Mouse (Mus musculus) effector memory CD4-positive, alpha-beta T cell, adult 5 months (primary cell): ENCODE measurements around the gene Glb1. TPM values are rescaled to one million over a fixed set of nuclear protein-coding genes. Genes with fewer than 3 reads are reported as not detected.

ENCODE experiments used
- polyA plus RNA-seq: library from polyadenylated mRNA; unstranded; fragments of 100-300 nt; shearing (Covaris generic); gene quantifications from one replicate; pipeline ENCODE4 v1.2.1, GENCODE M21; 2017

Gene Glb1
- 16.4 TPM for polyA plus RNA-seq

GRCm38 (mm10) chr9:114400949-114401684 is at the start of gene Glb1, which contains the start of gene Tmppe:
Glb1 (plus strand) TSS chr9:114401076.
Tmppe (plus strand) TSS chr9:114401105.

GRCm38 (mm10) chr9:114389905-114390748 is 10.7 kb upstream of the Glb1 start, which contains the start of gene Crtap:
Crtap (minus strand) TSS chr9:114390675.

GRCm38 (mm10) chr9:114504816-114505215 is 103.9 kb downstream of the Glb1 start, which contains the start of gene Ccr4:
Ccr4 (minus strand) TSS chr9:114504916.

GRCm38 (mm10) chr9:114515364-114515763 is 114.5 kb downstream of the Glb1 start, which contains the start of gene C130032M10Rik:
C130032M10Rik (plus strand) TSS chr9:114515697.

Other genes with a start within 250 kb of the Glb1 start
- 19.6 TPM for gene Bcl2a1c, start 70.9 kb upstream of the Glb1 start, polyA plus RNA-seq
- 6.4 TPM for gene Crtap, start 10.4 kb upstream of the Glb1 start, polyA plus RNA-seq
- 13.2 TPM for gene Tmppe, start within 50 bp of the Glb1 start, polyA plus RNA-seq
- gene Ccr4, start 103.8 kb downstream of the Glb1 start, polyA plus RNA-seq, result 1.5 TPM
- not detected for gene C130032M10Rik, start 114.6 kb downstream of the Glb1 start, polyA plus RNA-seq
- gene Trim71, start 163.3 kb downstream of the Glb1 start, polyA plus RNA-seq, result 0.05 TPM
- gene Cnot10, start 239.1 kb downstream of the Glb1 start, polyA plus RNA-seq, result 53.1 TPM